Mouse (Mus musculus) left cerebral cortex, postnatal 36 days (tissue): ENCODE data around the gene Dpf1. TPM values are rescaled to one million over a fixed set of nuclear protein-coding genes. Genes with fewer than 3 reads are reported as not detected.

Source experiments
- total RNA-seq, 2 experiments: library from RNA; stranded (reverse); gene quantifications; 2 replicates each; pipeline ENCODE4 v1.2.3; 2021

Dpf1 gene
- total RNA-seq, 2 experiments from 2014 or later, result 86.6 to 117 TPM

Other genes with a start within 250 kb of the Dpf1 start
- 10 to 100 TPM in 1 of 2 experiments, 1 to 10 TPM in 1; 4.9 to 11.0 TPM for gene Ryr1, start 178.8 kb upstream of the Dpf1 start, total RNA-seq
- 1 to 10 TPM in 1 of 2 experiments, under 1 TPM in 1; 0.89 to 2.5 TPM for gene Rasgrp4, start 169.1 kb upstream of the Dpf1 start, total RNA-seq
- gene Fam98c, start 147.7 kb upstream of the Dpf1 start, total RNA-seq, result 10 to 100 TPM; 35.3 to 40.3 TPM
- gene Ggn, start 133.7 kb upstream of the Dpf1 start, total RNA-seq, result 1 to 10 TPM in 1 of 2 experiments, under 1 TPM in 1; 0.88 to 1.4 TPM
- gene Spred3, start 133.5 kb upstream of the Dpf1 start, total RNA-seq, result 10 to 100 TPM; 41.8 to 62.4 TPM
- gene Psmd8, start 123.2 kb upstream of the Dpf1 start, total RNA-seq, result 100 to 1,000 TPM; 126 to 136 TPM
- under 1 TPM; 0.52 to 0.75 TPM for gene Catsperg1, start 89.9 kb upstream of the Dpf1 start, total RNA-seq
- 1 to 10 TPM; 2.4 to 4.1 TPM for gene Kcnk6, start 71.4 kb upstream of the Dpf1 start, total RNA-seq
- gene Yif1b, start 65.6 kb upstream of the Dpf1 start, total RNA-seq, result 10 to 100 TPM; 48.6 to 54.6 TPM
- gene 2200002D01Rik, start 55.5 kb upstream of the Dpf1 start, total RNA-seq, result not detected
- 10 to 100 TPM; 23.5 to 26.2 TPM for gene Spint2, start 22.0 kb upstream of the Dpf1 start, total RNA-seq
- 10 to 100 TPM; 15.9 to 24.7 TPM for gene Ppp1r14a, start 14.6 kb upstream of the Dpf1 start, total RNA-seq
- gene Sipa1l3, start 214.7 kb downstream of the Dpf1 start, total RNA-seq, result 10 to 100 TPM; 41.2 to 65.2 TPM